Mouse (Mus musculus) midbrain, postnatal 0 days (tissue): Measurements from ENCODE around the gene Tomm40l. TPM values are rescaled to one million over a fixed set of nuclear protein-coding genes. Genes with fewer than 3 reads are reported as not detected.

Experiments
- ATAC-seq: fragments of 200-750 bp; cut with Nextera tagmentation; 2 replicates; pipeline ENCODE4 v1.8.0; 2017; ENCODE audit warnings: moderate number of reproducible peaks, mild to moderate bottlenecking, moderate TSS enrichment, moderate library complexity; ENCODE audit not compliant: low FRiP score
- DNase-seq: peaks from one replicate; pipeline ENCODE4 v3.0.0-alpha.2; 2015; ENCODE audit warnings: low spot score
- H3K27ac ChIP-seq: fragments of 300-500 bp; sonication (generic); 2 replicates; pipeline ENCODE4 v1.5.1; 2014; ENCODE audit warnings: low read depth, mild to moderate bottlenecking, low read length, mixed read lengths
- H3K27me3 ChIP-seq: fragments of 300-500 bp; sonication (generic); 2 replicates; pipeline ENCODE4 v1.6.1; 2014; ENCODE audit warnings: low read length, control low read depth, mixed read lengths; ENCODE audit not compliant: insufficient read depth
- H3K36me3 ChIP-seq: fragments of 300-500 bp; sonication (generic); 2 replicates; pipeline ENCODE4 v1.6.1; 2014; ENCODE audit warnings: low read length, control low read depth, mixed read lengths; ENCODE audit not compliant: insufficient read depth
- H3K4me1 ChIP-seq: fragments of 300-500 bp; sonication (generic); 2 replicates; pipeline ENCODE4 v1.6.1; 2014; ENCODE audit warnings: mild to moderate bottlenecking, control low read depth, antibody characterized with exemption, low read length, mixed read lengths; ENCODE audit not compliant: insufficient read depth
- H3K4me2 ChIP-seq: fragments of 300-500 bp; sonication (generic); 2 replicates; pipeline ENCODE4 v1.6.1; 2014; ENCODE audit warnings: low read depth, mild to moderate bottlenecking, low read length, mixed read lengths; ENCODE audit not compliant: poor library complexity, severe bottlenecking
- H3K4me3 ChIP-seq: fragments of 300-500 bp; sonication (generic); 2 replicates; pipeline ENCODE4 v1.5.1; 2014; ENCODE audit warnings: low read depth, mild to moderate bottlenecking, low read length, moderate library complexity
- H3K9ac ChIP-seq: fragments of 300-500 bp; sonication (generic); replicated peaks from 2 replicates; pipeline ENCODE4 v1.6.1; 2014; ENCODE audit warnings: mild to moderate bottlenecking, low read length, moderate library complexity, mixed read lengths; ENCODE audit not compliant: poor library complexity, severe bottlenecking
- H3K9me3 ChIP-seq: fragments of 300-500 bp; sonication (generic); 2 replicates; pipeline ENCODE4 v1.6.1; 2016; ENCODE audit warnings: low read length, control low read depth
- CTCF ChIP-seq: IDR thresholded peaks from 2 replicates; pipeline ENCODE4 v1.5.1; 2016; ENCODE audit warnings: antibody characterized with exemption, mild to moderate bottlenecking
- WGBS: fragments of 180-500 bp; shearing (Covaris S2); extraction: QIAGEN DNeasy Blood & Tissue Kit; methylation state at CpG from one replicate; pipeline ENCODE4 v1.1.7; 2014; 5-methylcytosine and 5-hydroxymethylcytosine counted together
- polyA plus RNA-seq: library from polyadenylated mRNA; unstranded; fragments of >200 nt; fragmentation: Nextera tagmentation; extraction: Ambion mirVana; gene quantifications from 2 replicates; pipeline ENCODE4 v1.2.1, GENCODE M21; 2015
- total RNA-seq: library from RNA; depleted of rRNA; stranded (reverse); fragments of >200 nt; gene quantifications from 2 replicates; pipeline ENCODE4 v1.2.3, GENCODE M21; 2014

The Tomm40l gene
- total and polyA plus RNA-seq, 2 experiments from 2014 or later: 33.9 to 49.8 TPM

GRCm38 (mm10) chr1:171227879-171228278, 5.6 kb upstream of the Tomm40l start:
- H3K9ac ChIP-seq: no peak overlapping the region
- H3K4me2 ChIP-seq: no peak overlapping the region
- H3K27ac ChIP-seq: no peak overlapping the region
- no peaks in the 10 kb centered on the region for H3K4me1 ChIP-seq
- no peak for TF ChIP-seq CTCF
- H3K27me3 ChIP-seq: no peaks in the 10 kb centered on the region
- WGBS: 88% methylated on average over 1 of the region's 1 CpGs
- H3K36me3 ChIP-seq: no peaks in the 10 kb centered on the region
- no peak overlapping the region for H3K4me3 ChIP-seq
- ATAC-seq (no peak), DNase-seq (no peak)
- no peaks in the 10 kb centered on the region for H3K9me3 ChIP-seq

DNA sequence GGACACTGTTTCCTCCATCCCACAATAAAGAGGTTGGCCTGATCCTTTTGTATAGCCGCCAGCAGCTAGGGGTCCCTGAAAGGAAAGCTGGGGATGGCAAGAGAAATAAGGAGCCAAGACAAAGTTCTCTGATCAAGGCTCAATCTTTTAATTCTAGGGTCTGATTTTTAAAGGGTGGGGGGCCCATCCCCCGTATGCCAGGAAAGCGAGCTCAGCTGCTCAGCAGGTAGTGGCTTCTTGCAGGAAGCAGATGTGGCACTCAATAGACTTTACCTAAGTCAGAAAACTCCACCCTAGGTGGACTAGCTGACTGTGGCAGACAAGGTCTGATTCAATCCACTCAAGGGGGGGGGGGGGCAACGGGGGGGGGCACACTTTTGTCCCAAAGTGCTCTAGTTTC, 4.5 kb upstream of the Tomm40l start:
- no peak for DNase-seq
- no peak for TF ChIP-seq CTCF
- no peaks in the 10 kb centered on the region for H3K4me1 ChIP-seq
- H3K27ac ChIP-seq: no peak overlapping the region
- H3K27me3 ChIP-seq: no peaks in the 10 kb centered on the region
- H3K36me3 ChIP-seq: no peaks in the 10 kb centered on the region
- H3K4me2 ChIP-seq: no peak overlapping the region
- H3K9me3 ChIP-seq: no peaks in the 10 kb centered on the region
- no peak for ATAC-seq
- H3K4me3 ChIP-seq: no peak overlapping the region
- H3K9ac ChIP-seq: no peak overlapping the region
- WGBS: 38% methylated on average over 4 of the region's 4 CpGs

- Histone ChIP-seq H3K4me2 (no peak within 1 kb of the TSS), H3K9me3 (no peaks in the 10 kb centered on the region), H3K27me3 (no peaks in the 10 kb centered on the region), H3K27ac (no peak within 1 kb of the TSS), H3K4me3 (no peak within 1 kb of the TSS), H3K4me1 (peaks cover 6% of the 10 kb centered on the region), H3K9ac (no peak within 1 kb of the TSS), H3K36me3 (0 out of 2 replicates have a peak, but pooled peaks cover 4% of the 10 kb centered on the region)
- DNase-seq: no peak
- TF ChIP-seq CTCF: no peak
- WGBS: 84% methylated on average over 5 of the region's 5 CpGs
- no peak for ATAC-seq
These were observed 2.5 kb upstream of the Tomm40l start, which contains the start of gene Apoa2 for GRCm38 (mm10) chr1:171224857-171225256. Apoa2 (plus strand) TSS chr1:171225054.

GRCm38 (mm10) chr1:171223796-171224195, 1.5 kb upstream of the Tomm40l start:
- Histone ChIP-seq H3K36me3 (peaks cover 15% of the 10 kb centered on the region; the same call in 1 of the 2 replicates), H3K4me1 (peaks cover 6% of the 10 kb centered on the region), H3K9ac (no peak overlapping the region), H3K4me3 (no peak overlapping the region), H3K27me3 (no peaks in the 10 kb centered on the region), H3K27ac (no peak overlapping the region), H3K9me3 (no peaks in the 10 kb centered on the region), H3K4me2 (no peak overlapping the region)
- 92% methylated on average over 2 of the region's 2 CpGs for WGBS
- TF ChIP-seq CTCF: no peak
- ATAC-seq: no peak
- no peak for DNase-seq

- H3K9me3 ChIP-seq: no peaks in the 10 kb centered on the region
- H3K36me3 ChIP-seq: peaks cover 20% of the 10 kb centered on the region; the same call in 1 of the 2 replicates
- H3K4me2 ChIP-seq: peak overlapping the region; percentile 71
- H3K27ac ChIP-seq: no peak overlapping the region
- peak overlapping the region; percentile 60; the same call in 1 of the 2 replicates for H3K4me3 ChIP-seq
- DNase-seq (no peak), ATAC-seq (no peak)
- H3K4me1 ChIP-seq: peaks cover 6% of the 10 kb centered on the region
- H3K9ac ChIP-seq: no peak overlapping the region
- H3K27me3 ChIP-seq: no peaks in the 10 kb centered on the region
- no peak for TF ChIP-seq CTCF
- WGBS: 81% methylated on average over 6 of the region's 6 CpGs
These were observed 854 bp upstream of the Tomm40l start for GRCm38 (mm10) chr1:171223168-171223567.

DNA sequence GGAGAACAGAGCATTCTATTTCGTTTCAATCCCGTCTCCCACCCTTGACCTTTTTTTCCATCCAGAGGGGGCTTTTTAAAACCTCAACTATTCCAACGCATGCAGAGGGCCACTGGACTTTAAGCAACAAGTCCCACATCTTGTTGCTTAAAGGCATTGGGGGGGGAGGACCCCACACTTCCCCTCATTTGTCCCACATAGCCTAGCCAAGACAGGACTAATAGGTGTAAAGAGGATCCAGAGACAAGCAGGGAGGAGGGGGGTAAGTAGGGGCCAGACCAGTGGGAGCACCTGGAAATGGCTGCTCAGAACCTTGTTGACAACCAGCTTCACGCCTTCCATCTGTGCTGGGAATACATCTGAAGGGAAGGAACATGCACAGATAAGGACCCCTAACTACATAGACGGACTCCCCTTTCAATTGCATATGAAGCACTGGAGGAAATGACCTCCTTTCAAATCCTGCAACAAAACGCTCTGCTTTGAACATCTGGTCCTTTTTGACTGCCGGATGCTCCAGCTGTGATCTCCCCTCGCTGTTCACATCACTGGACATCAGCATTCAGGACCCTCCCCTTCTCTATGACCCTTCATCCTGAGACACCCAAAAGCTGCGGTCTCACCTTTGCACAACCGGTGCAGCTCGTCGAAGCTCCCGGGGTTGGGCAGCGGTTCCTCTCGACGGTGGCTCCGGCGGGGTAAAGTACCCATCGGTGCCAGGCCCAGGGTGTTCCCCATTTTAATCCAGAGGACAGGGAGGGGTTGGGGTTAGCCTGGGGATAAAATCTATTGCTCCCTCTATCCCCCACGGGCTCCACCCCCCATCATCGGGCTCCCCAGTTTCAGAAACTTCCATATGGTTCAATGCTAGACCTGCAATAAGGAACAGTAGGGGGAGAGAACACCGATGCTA, 777 bp downstream of the Tomm40l start:
- H3K27me3 ChIP-seq: no peaks in the 10 kb centered on the region
- H3K4me1 ChIP-seq: peaks cover 6% of the 10 kb centered on the region
- peak overlapping the region; percentile 50 for H3K9ac ChIP-seq
- peak overlapping the region; percentile 60 for H3K4me3 ChIP-seq
- no peak for TF ChIP-seq CTCF
- no peak for DNase-seq
- H3K36me3 ChIP-seq: peaks cover 26% of the 10 kb centered on the region; the same call in 1 of the 2 replicates
- no peaks in the 10 kb centered on the region for H3K9me3 ChIP-seq
- 5% methylated on average over 22 of the region's 22 CpGs for WGBS
- H3K27ac ChIP-seq: peak overlapping the region; percentile 32; the same call in 1 of the 2 replicates
- ATAC-seq: peak; percentile 0; the same call in 1 of the 2 replicates
- peak overlapping the region; percentile 71 for H3K4me2 ChIP-seq
